Mouse (Mus musculus): ENCODE data around the gene Sbf1.
A peak's percentile ranks its signal among the peaks of the same experiment; 100 is the strongest.

Gene Sbf1

DNA sequence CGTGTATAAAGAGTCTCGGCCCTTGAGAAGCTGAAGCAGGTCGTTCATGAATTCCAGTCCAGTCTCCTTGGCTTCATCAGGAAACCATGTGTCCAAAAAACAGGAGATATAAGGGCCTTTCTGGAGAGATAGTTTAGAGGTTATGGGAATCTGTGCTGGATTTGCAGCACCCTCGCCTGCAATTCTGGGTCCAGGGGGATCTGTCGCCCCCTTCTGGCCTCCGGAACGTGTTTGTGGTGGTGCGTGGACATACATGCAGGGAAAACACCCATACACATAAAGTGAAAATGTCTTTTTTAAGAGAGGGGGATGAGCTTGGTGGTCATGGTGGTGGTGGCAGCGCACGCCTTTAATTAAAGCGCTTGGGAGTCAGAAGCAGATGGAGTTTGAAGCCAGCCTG, 1.0 kb upstream of the Sbf1 start:
- peak; percentile 70 for DNase-seq

DNA sequence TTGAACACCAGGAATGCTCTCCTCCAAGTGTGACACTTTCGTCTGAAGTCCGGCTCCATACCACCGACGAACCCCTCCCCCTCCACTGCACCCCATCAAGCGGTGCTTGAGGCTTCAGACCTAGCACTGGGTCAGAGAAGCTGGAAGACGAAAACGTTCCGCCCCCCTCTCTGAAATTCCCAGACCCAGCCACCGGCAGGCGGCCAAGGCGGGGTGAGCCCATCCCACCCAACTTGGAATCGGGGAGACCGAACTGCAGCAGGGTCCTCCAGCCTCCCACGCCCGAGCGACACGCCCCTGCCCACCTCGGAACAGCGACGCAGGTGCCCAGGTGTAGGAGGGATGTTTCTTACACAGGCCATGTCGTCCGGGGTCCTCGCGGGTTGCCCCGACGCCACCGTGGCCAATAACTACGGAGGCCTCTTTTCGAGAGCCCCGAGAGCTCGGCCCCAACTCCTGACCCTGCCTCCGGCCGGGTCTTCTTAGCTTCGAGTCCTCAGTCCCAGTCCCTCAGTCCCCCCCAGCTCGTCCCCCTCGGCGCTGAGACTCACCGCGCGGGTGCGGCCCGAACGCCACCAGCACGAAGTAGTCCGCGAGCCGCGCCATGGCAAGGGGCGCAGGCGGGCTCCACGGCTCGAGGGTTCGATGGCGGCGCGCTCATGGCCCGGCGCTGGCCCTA, 461 bp downstream of the Sbf1 start:
- DNase-seq, result no peak

DNA sequence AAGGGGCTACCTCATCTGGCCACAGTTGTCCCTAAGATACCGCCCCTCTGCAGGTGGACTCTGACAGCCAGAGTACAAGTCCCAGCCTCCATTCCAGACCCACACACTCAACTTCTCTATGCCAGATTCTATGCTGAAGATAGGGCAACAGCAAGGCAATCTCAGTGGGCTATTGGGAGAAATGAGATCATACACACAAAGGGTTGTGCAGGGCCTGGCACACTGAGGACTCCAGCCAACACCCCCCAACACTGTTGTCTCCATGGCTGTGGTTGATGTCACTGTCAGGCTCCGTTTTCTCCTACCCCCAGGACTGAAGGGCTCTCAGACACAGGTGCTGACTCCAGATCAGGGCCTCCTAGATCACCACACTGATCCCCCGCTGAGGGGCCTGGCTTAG, 1.0 kb downstream of the Sbf1 start:
- no peak for DNase-seq

GRCm38 (mm10) chr15:89313359-89313758, 1.8 kb downstream of the Sbf1 start:
- DNase-seq, result no peak

GRCm38 (mm10) chr15:89309962-89310498, 5.1 kb downstream of the Sbf1 start:
- peak; percentile 81 for DNase-seq

DNA sequence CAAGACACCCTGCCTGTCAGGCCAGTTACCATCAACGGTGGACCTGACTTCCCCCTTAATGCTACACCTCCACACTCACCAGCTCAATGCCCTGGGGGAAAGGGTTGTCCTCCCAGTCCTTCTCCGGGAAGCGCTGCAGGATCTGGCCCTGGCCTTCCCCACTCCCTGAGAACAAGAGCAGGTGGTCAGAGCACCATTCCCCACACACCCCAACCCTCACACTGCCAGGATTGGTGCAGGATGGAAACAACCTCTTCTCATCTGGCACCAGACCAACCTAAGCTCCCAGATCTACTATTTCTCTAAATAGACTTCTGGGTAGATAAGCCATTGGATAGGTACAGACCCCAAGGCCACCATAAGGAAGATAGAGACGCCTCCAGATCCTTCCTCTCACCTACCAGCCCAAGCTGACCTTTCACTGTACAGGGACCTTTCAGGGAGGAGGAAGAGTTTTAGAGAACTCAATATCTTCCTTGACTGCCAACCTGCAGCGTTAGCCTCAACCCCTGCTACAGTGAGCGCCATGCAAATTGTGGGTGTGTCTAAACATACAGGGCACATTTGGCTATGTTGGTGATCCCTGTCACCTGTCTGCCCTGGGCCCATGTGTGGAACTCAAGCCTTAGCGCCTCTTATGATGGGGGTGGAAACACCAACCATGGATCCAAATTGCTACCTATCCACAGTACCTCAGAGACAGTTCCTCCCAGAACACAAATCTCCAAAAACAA, 6.5 kb downstream of the Sbf1 start:
- DNase-seq, result no peak

GRCm38 (mm10) chr15:89307461-89307860, 7.7 kb downstream of the Sbf1 start:
- DNase-seq, result no peak

- no peak for DNase-seq
These were observed 9.1 kb downstream of the Sbf1 start for GRCm38 (mm10) chr15:89305966-89306365.

GRCm38 (mm10) chr15:89300600-89300999, 14.5 kb downstream of the Sbf1 start:
- no peak for DNase-seq

- no peak for DNase-seq
These were observed 14.9 kb downstream of the Sbf1 start for GRCm38 (mm10) chr15:89300180-89300579.

- no peak for DNase-seq
These were observed 17.4 kb downstream of the Sbf1 start for GRCm38 (mm10) chr15:89297695-89298094.

- DNase-seq, result no peak
These were observed 18.6 kb downstream of the Sbf1 start for GRCm38 (mm10) chr15:89296465-89296864.

DNA sequence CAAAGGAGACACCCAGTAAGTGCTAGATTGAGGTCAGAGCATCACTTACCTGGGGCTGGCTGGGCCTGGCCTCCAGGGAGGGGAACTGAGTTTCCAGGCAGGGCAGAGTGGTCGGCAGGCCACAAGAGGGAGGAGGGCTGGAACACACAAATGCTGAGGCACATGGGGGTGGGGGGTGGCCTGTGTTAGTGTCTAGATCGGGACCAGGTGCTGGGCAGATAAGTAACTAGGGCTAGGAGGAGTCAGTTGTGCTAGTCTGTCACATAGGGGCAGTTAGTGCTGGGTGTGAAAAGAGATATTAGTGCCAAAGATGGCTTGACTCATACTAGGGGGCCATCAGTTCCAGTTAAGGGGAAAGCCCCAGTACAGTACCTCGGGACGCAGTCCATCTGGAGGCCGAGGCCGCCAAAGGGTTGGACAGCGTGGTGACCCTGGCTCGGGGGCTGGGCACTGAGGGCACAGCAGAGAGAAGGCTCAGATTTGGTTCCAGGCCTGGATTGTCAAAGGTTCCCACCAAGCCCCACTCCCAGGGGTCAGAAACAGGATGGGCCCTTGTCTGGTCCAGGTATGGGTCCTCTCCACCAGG, 19.4 kb downstream of the Sbf1 start:
- DNase-seq, result no peak

GRCm38 (mm10) chr15:89293778-89294177, 21.3 kb downstream of the Sbf1 start:
- no peak for DNase-seq

DNA sequence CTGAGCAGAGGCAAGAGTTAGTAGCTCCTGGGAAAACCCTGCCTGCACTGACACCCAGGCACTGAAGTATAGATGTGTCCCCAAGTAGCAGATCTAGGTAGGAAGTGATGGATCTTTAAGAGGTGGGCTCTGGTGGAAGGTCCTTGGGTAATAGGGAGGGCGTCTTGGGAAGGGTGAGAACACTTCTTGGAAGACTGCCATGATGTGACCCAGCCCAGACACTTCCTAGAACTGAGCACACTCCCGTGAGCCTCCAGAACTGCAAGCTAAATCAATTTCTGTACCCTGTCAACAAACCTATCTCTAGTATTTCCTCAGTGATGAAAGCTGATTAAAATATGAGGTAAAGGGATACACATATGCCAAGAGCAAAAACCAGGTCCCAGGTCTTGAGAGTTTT, 22.3 kb downstream of the Sbf1 start:
- DNase-seq, result no peak

DNA sequence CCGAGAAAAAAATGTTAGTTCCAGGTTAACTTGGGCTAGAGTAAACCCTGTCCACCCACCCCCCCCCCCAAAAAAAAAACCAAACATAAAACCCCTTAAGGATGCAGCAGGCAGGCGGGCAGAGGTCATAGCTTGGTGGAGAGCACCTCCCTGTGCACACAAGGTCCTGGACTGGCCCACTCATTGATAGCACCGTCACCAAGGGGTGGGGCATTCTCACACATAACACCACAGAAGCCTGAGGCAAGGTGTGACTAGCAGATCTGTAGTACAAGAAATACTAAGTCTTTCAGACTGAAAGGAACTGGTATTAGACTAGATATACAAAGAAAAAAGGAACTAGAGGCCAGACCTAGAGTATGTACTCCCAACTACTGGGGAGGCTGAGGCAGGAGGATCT, 23.6 kb downstream of the Sbf1 start:
- DNase-seq, result no peak

- no peak for DNase-seq
These were observed 25.7 kb downstream of the Sbf1 start for GRCm38 (mm10) chr15:89289455-89289854.

DNA sequence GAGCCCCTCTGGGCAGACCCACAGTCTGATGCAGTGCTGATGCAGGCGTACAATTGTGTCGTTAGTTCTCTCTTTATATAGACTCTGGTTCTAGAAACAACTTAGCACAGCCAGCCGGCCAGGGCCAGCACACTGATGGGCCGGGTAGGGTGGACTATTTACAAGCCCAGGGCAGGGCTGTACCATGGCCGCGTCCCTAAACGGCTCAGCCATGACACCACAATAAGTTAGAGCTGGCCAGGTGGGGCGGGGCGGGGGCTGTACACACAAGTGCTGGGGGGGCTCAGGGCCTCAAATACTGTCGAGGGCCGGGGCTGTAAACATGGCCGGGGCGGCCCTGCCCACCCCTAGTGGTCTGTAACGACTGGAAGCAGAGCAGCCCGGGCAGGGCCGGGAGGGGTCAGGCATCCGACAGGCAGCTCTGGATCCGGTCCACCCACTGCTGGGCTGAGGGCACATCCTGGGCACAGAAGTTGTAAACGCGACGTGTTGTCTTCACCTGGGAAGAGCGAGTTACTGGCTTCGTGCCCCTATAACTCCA, 26.8 kb downstream of the Sbf1 start:
- no peak for DNase-seq

DNA sequence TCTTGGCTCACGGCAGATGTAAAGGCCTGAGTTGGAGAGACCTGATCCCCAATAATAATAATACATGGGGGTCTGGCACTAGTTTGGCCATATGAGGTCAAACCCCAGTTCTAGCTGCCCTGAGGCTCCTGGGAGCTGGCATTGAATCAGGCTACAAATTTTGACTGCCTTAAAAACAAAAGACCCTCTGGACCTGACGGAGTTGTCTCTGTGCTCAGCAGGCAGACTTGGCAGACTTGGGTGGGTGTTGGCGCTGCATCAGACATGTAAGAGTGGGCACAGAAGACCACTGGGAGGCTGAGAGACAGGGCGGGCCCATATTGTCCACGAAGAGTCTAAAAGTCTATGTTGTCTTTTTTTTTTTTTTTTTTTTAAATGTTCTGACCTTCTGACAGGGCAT, 28.5 kb downstream of the Sbf1 start:
- DNase-seq, result no peak

DNA sequence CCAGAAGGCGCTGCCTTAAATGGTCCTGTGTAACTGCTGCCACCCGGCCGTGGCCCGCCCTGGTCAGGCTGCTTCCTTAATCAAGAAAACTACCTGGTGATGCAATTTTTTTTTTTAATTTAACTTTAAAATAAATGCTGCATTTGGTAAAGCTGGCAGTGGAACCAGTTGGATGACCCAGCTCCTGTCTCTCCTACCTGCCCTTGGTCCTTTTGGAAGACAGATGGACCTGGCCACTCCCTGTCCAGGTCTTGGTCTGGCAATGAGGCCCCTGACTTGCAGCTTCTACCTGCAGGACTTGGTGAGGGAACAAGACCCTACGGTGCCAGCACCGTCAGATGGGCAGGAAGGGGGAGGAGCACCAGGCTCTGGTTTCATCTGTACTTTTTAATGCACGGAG, 29.0 kb downstream of the Sbf1 start:
- DNase-seq, result peak; percentile 54

DNA sequence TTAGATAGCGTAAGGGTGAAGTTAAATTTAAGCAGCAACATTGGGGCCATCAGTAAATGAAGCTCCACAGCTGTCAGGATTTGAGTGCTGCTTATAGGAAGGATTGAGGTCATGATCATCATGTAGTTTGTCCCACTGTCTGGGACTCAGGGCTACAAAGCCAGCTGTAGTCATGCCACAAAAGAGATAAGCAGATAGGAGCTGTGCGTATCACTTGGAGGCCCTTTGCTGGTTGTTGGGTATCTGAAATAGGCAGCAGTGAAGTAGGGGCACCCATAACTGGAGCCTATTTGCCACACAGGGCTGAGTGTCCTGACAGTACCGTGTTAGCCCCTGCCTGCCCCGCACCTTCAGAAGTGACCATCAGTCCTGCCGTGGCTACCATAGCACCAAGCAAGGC, 29.6 kb downstream of the Sbf1 start:
- DNase-seq, result no peak

DNA sequence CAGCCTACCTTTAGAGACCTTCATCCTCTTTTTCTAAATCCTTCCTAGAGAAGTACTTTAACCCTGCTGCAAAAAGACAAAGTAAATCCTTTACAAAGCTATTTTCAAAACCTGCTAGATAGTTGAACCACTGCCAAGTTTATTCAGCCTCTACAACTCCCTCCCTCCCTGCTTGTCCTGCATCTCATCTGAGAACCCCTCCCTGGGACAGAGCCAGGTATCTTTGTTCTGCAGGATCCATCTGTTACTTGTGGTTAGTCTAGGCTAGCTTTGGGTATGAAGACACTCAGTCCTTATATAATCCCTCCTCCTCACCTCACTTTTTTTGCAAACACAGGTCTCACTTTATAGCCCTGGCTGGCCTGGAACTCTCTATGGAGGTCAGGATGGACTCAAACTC, 30.1 kb downstream of the Sbf1 start:
- no peak for DNase-seq

- no peak for DNase-seq
These were observed 31.0 kb downstream of the Sbf1 start for GRCm38 (mm10) chr15:89284094-89284493.

DNA sequence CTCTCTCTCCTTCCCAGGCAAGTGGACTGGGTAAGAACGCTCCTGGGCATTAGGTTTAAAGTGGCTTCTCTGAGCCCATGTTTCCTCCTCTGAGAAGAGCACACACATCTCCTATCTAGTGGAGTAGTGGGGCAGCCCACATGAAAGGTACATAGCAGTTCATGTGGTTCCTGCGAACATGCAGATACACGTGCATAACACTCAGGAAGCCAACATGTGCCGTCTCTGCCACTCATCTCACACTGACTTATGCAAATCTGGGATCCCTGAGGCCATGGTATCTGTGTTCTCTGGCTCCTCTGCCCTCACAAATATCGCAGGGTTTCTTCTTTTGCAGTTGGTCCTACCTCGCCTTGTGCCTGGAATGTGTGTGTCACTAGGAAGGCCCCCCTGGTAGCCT, 32.6 kb downstream of the Sbf1 start:
- peak; percentile 37 for DNase-seq
